Mouse (Mus musculus) midbrain, embryonic 14.5 days (tissue): Measurements from ENCODE around the gene Cyren. TPM values are rescaled to one million over a fixed set of nuclear protein-coding genes. Genes with fewer than 3 reads are reported as not detected.

Experiments used
- ATAC-seq: fragments of 200-750 bp; cut with Nextera tagmentation; 2 replicates; pipeline ENCODE4 v1.8.0; 2017; ENCODE audit warnings: moderate number of reproducible peaks, moderate library complexity; ENCODE audit not compliant: low FRiP score, low TSS enrichment
- DNase-seq: peaks from one replicate; pipeline ENCODE4 v3.0.0-alpha.2; 2015
- H3K27ac ChIP-seq: fragments of 300-500 bp; sonication (generic); replicated peaks from 2 replicates; pipeline ENCODE4 v1.5.1; 2014; ENCODE audit warnings: mild to moderate bottlenecking, low read depth, low read length, moderate library complexity
- H3K27me3 ChIP-seq: fragments of 300-500 bp; sonication (generic); 2 replicates; pipeline ENCODE4 v1.6.1; 2014; ENCODE audit warnings: low read length, control low read depth, mixed read lengths; ENCODE audit not compliant: control insufficient read depth, insufficient read depth
- H3K36me3 ChIP-seq: fragments of 300-500 bp; sonication (generic); 2 replicates; pipeline ENCODE4 v1.6.1; 2014; ENCODE audit warnings: low read length, control low read depth; ENCODE audit not compliant: control insufficient read depth, insufficient read depth
- H3K4me1 ChIP-seq: fragments of 300-500 bp; sonication (generic); 2 replicates; pipeline ENCODE4 v1.6.1; 2014; ENCODE audit warnings: mild to moderate bottlenecking, antibody characterized with exemption, low read length, control low read depth; ENCODE audit not compliant: control insufficient read depth, insufficient read depth
- H3K4me2 ChIP-seq: fragments of 300-500 bp; sonication (generic); 2 replicates; pipeline ENCODE4 v1.6.1; 2014; ENCODE audit warnings: mild to moderate bottlenecking, low read length, moderate library complexity
- H3K4me3 ChIP-seq: fragments of 300-500 bp; sonication (generic); replicated peaks from 2 replicates; pipeline ENCODE4 v1.5.1; 2014; ENCODE audit warnings: low read depth, low read length
- H3K9ac ChIP-seq: fragments of 300-500 bp; sonication (generic); replicated peaks from 2 replicates; pipeline ENCODE4 v1.6.1; 2014; ENCODE audit warnings: mild to moderate bottlenecking, low read length, moderate library complexity
- H3K9me3 ChIP-seq: fragments of 300-500 bp; sonication (generic); 2 replicates; pipeline ENCODE4 v1.6.1; 2016; ENCODE audit warnings: low read length, control low read depth, mixed read lengths; ENCODE audit not compliant: control insufficient read depth
- WGBS: fragments of 180-500 bp; shearing (Covaris S2); extraction: QIAGEN DNeasy Blood & Tissue Kit; methylation state at CpG from one replicate; pipeline ENCODE4 v1.1.7; 2014; 5-methylcytosine and 5-hydroxymethylcytosine counted together
- polyA plus RNA-seq: library from polyadenylated mRNA; unstranded; fragments of >200 nt; fragmentation: Nextera tagmentation; extraction: Ambion mirVana; gene quantifications from 2 replicates; pipeline ENCODE4 v1.2.1, GENCODE M21; 2014

Cyren gene
- polyA plus RNA-seq, 1 experiment from 2014 or later = 8.7 TPM

DNA sequence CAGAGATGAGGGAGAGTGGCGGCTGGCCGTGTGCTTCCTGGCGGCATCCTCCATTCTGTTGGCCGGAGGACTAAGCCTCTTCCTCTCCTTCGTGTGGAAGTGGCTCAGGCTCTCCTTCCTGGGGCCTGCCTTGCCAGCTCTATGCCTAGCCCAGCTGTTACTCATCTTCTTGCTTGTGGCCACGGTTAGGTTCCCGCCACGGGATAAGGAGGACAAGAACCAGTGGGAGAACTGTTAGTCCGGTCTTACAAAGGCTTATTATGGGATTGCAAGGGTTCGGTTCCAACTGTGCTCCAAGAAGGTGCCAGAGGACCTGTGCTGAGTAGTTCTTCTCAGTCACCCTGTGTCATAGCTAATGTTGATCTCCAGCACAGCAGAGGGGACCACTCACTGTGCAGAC is 5.0 kb downstream of the Cyren start:
- no peak for ATAC-seq
- no peaks in the 10 kb centered on the region for H3K36me3 ChIP-seq
- no peaks in the 10 kb centered on the region for H3K9me3 ChIP-seq
- H3K9ac ChIP-seq = no peak overlapping the region
- H3K4me2 ChIP-seq = no peak overlapping the region
- DNase-seq = no peak
- H3K4me1 ChIP-seq = peaks cover 12% of the 10 kb centered on the region
- no peak overlapping the region for H3K4me3 ChIP-seq
- H3K27ac ChIP-seq = no peak overlapping the region
- 92% methylated on average over 10 of the region's 10 CpGs for WGBS
- no peaks in the 10 kb centered on the region for H3K27me3 ChIP-seq

DNA sequence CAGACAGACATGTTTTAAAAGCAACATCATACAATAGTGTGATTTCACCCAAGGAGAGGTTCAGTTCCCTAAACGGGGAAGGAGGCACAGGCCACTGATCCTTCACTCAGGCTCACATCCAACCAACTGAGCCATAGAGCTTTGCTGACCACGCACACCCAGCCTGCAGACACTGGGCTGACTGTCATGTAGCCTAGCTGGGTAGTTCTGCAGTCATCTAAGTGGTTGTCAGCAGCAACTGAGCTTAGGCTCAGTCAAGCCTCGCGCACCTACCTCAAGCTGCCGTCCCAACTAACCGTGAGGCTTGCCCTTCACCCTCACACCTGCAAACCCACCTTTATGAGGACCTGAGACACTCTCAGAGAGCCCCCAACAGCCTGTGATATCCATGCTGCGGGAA is 5.9 kb downstream of the Cyren start:
- WGBS = 89% methylated on average over 7 of the region's 7 CpGs
- no peak overlapping the region for H3K4me3 ChIP-seq
- peaks cover 7% of the 10 kb centered on the region for H3K4me1 ChIP-seq
- no peak overlapping the region for H3K27ac ChIP-seq
- H3K9me3 ChIP-seq = no peaks in the 10 kb centered on the region
- H3K27me3 ChIP-seq = no peaks in the 10 kb centered on the region
- no peak overlapping the region for H3K4me2 ChIP-seq
- DNase-seq (no peak), ATAC-seq (no peak)
- no peaks in the 10 kb centered on the region for H3K36me3 ChIP-seq
- no peak overlapping the region for H3K9ac ChIP-seq

DNA sequence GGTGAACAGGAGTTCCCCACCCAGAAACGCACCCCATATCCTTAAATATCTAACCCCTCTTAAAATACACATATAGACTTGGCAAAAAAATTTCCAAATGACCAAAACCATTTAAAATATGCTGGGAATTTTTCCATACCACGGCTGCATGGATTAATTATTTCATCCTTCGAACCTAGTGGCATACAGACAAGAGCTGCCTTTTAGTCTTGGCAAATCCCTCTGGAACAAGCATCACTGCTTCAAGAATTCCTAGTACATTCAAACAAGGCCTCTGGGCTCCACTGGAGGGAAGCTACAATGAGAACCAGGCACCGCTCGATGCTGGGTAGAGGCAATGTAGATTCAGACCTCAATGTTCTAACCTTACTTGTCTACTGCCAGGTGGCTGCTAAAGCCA is 7.1 kb downstream of the Cyren start:
- Histone ChIP-seq H3K9ac (no peak overlapping the region), H3K27ac (no peak overlapping the region), H3K9me3 (no peaks in the 10 kb centered on the region), H3K27me3 (no peaks in the 10 kb centered on the region), H3K36me3 (no peaks in the 10 kb centered on the region), H3K4me3 (no peak overlapping the region), H3K4me1 (no peaks in the 10 kb centered on the region), H3K4me2 (no peak overlapping the region)
- ATAC-seq = no peak
- no peak for DNase-seq
- 79% methylated on average over 5 of the region's 5 CpGs for WGBS

DNA sequence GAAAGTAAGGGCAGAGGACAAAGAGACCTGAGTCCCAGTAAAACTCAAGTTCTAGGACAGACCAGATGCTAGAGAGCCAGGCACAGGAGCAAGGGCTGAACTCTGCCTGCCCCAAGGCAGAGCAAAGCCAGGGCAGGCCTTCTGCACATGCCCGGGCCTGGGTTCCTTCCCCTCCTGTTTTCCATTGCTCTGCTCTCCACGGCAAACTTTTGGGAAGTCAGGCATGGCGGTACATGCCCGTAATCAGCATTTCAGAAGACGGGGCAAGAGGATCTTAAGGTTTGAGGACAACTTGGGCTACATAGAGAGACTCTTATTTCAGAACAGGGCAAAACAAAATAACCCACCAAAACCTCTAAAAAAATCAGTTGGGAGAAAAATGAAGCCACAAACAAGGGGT is 7.7 kb downstream of the Cyren start:
- 88% methylated on average over 5 of the region's 5 CpGs for WGBS
- Histone ChIP-seq H3K9me3 (no peaks in the 10 kb centered on the region), H3K4me2 (no peak overlapping the region)

DNA sequence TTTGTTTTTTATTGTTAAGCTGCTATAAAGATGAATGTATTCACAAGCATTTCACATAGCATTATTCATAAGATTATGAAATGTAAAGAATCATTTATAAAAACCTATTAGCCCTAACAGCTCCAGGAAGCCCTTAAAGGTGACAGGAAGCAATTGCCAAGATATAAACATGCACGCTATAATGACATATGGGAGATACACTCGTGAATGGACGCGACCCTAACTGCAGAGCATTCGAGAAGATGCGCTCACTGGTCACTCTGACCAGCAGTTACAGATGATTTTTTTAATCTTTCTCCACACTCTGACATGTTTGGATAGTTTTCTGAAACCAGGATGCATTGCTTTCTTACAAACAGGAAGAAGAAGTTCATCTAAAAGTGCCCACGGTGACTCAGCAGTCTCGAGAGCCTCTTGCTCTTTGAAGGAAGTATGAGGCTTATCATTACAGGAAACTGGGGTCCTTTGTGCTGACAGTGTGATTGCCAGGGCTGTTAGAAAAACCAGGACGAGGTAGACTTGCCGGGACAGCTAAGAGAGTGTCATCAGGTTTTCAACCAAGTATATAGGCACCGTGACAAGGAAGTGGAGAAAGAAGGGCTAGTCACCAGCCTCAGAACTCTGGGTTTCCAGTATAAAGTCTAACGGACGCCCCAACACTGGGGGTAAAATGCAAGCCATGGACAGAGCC is 8.5 kb downstream of the Cyren start:
- H3K27ac ChIP-seq = no peak overlapping the region
- no peaks in the 10 kb centered on the region for H3K36me3 ChIP-seq
- H3K27me3 ChIP-seq = no peaks in the 10 kb centered on the region
- H3K9ac ChIP-seq = no peak overlapping the region
- no peak overlapping the region for H3K4me3 ChIP-seq
- H3K4me1 ChIP-seq = no peaks in the 10 kb centered on the region
- 88% methylated on average over 13 of the region's 13 CpGs for WGBS
- no peak overlapping the region for H3K4me2 ChIP-seq
- no peaks in the 10 kb centered on the region for H3K9me3 ChIP-seq
- DNase-seq = no peak
- no peak for ATAC-seq

More for the DNA sequence above, 7.7 kb downstream of the Cyren start:
- Histone ChIP-seq H3K9ac (no peak overlapping the region), H3K27me3 (no peaks in the 10 kb centered on the region), H3K4me3 (no peak overlapping the region), H3K27ac (no peak overlapping the region), H3K36me3 (no peaks in the 10 kb centered on the region), H3K4me1 (no peaks in the 10 kb centered on the region)
- DNase-seq = no peak
- no peak for ATAC-seq

DNA sequence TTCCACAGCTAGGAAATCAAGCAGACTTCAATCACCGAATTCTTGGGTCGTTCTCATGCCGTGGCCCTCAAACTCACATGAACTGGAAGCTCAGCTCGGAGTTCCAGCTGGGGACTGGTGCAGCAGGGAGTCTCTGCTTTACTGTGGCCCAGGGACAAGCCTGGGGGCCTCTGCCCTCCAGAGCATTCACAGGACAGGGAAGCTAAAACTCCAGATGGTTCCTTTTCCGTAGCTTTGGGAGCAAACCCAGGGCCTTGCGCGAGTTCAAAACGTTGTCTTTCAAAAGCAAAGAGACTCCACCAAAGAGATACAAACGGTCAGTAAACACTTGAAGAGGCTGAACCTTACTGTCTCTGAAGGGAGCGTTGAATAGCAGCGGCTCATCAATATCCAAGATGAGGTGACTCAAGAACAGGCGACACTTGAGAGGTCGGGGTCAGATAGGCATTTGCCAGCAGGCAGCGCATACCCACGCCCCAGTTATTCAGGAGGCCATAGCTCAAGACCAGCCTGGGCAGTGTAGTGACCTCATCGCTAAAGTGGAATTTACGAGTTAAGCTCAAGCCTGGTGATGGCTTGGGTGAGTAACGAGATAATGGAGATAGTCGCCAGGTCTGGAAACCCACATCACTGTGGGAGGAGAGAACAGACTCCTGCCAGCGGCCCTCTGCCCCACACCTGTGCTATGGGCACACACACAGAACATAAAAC is 9.2 kb downstream of the Cyren start:
- H3K9me3 ChIP-seq = no peaks in the 10 kb centered on the region
- no peak overlapping the region for H3K27ac ChIP-seq
- ATAC-seq (no peak), DNase-seq (no peak)
- H3K27me3 ChIP-seq = no peaks in the 10 kb centered on the region
- H3K36me3 ChIP-seq = no peaks in the 10 kb centered on the region
- H3K9ac ChIP-seq = no peak overlapping the region
- H3K4me3 ChIP-seq = no peak overlapping the region
- WGBS = 88% methylated on average over 20 of the region's 20 CpGs
- no peaks in the 10 kb centered on the region for H3K4me1 ChIP-seq
- H3K4me2 ChIP-seq = no peak overlapping the region

DNA sequence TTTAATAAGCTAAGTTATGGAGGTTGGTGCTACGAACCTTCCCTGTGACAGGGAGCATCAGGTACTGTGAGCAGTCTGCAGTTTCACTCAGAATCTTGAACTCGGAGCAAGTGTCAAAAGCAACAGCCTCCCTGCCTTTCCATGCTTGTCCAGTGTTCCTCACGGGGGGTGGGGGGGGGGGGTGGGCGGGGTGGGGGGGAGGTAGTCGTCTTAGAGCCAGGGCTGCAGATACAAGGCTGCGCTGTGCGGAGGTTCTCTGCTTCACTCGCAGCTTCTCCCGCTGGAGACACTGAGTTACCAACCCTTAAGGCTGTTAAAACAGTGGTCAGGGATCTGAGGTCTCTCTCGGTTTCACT is 9.9 kb downstream of the Cyren start:
- Histone ChIP-seq H3K4me1 (no peaks in the 10 kb centered on the region), H3K9ac (no peak overlapping the region), H3K4me3 (no peak overlapping the region), H3K27ac (no peak overlapping the region), H3K36me3 (no peaks in the 10 kb centered on the region), H3K27me3 (no peaks in the 10 kb centered on the region), H3K9me3 (no peaks in the 10 kb centered on the region), H3K4me2 (no peak overlapping the region)
- DNase-seq (no peak), ATAC-seq (no peak)
- WGBS = 79% methylated on average over 10 of the region's 10 CpGs

DNA sequence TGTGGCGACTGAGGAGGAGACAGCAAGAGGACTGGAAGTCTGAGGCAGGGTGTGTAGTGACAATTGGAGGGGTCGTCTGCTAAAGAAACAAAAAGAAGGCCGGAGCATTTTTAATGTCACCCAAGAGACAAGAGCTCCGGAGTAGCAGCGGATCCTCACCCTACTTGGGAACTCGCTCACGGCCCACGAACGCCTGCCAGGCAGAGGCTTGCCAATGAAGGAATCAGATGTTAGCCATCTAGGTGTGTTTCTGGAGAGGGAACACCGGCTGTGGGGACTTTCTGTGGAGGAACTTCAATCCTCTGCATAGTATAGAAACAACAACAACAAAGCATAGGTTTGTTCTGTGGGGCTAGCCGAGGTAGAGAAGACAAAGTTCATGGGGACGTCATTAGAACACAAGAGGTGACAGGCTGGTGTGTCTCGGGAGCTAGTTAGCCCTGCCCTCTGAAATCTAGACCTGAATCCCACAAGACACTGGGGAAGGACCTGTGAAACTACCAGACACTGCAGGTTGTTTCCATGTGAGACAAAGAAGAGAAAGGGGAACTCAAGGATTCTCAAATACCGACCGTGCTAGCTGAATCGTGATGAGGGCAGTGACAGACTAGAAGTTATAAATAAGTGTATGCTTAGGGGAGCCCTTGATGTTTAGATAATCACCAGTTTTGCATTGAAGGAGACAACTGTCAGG is 10.4 kb downstream of the Cyren start:
- Histone ChIP-seq H3K27me3 (no peaks in the 10 kb centered on the region), H3K36me3 (no peaks in the 10 kb centered on the region), H3K4me1 (no peaks in the 10 kb centered on the region), H3K9me3 (no peaks in the 10 kb centered on the region), H3K27ac (no peak overlapping the region), H3K9ac (no peak overlapping the region), H3K4me2 (no peak overlapping the region), H3K4me3 (no peak overlapping the region)
- ATAC-seq (no peak), DNase-seq (no peak)
- WGBS = 77% methylated on average over 16 of the region's 16 CpGs

DNA sequence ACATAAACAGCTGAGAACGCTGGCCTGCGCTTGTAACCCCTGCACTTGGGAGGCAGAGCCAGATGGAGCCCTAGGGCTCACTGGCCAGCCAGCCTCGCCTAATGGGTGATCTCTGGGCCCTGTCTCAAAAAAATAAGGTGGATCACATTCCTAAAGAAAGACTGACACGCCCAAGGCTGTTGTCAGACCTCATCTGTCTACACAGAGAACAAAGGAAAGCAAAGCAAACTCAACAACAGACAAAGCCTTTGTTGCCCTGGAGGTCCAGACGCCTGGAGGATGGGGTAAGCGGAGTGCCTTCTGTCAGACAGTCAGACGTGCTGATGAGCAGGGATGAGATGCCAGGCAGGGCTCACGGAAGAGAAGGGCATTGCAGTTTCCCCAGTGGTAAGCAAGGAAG is 11.1 kb downstream of the Cyren start:
- Histone ChIP-seq H3K27ac (no peak overlapping the region), H3K4me3 (no peak overlapping the region), H3K27me3 (no peaks in the 10 kb centered on the region), H3K4me2 (no peak overlapping the region), H3K9me3 (no peaks in the 10 kb centered on the region), H3K4me1 (no peaks in the 10 kb centered on the region), H3K36me3 (no peaks in the 10 kb centered on the region), H3K9ac (no peak overlapping the region)
- DNase-seq (no peak), ATAC-seq (no peak)
- 41% methylated on average over 8 of the region's 8 CpGs for WGBS
